Mouse (Mus musculus) liver, adult (tissue): ENCODE measurements around the gene Cdhr1.

Experiments used
- GATA4 ChIP-seq: IDR thresholded peaks from 2 replicates; pipeline ENCODE4 v1.6.1; 2014; ENCODE audit warnings: mild to moderate bottlenecking, low read length; ENCODE audit not compliant: insufficient replicate concordance

The Cdhr1 gene

GRCm38 (mm10) chr14:37097956-37098530, at the start of gene Cdhr1:
Gene Cdhr1 (minus strand): TSS chr14:37098347.
- TF ChIP-seq GATA4, result no peak

- no peak for TF ChIP-seq GATA4
Measured at GRCm38 (mm10) chr14:37139051-37139710, 41.0 kb upstream of the Cdhr1 start.

- TF ChIP-seq GATA4, result no peak
Measured at GRCm38 (mm10) chr14:37136110-37136509, 38.0 kb upstream of the Cdhr1 start.

GRCm38 (mm10) chr14:37135671-37136070, 37.5 kb upstream of the Cdhr1 start:
- no peak for TF ChIP-seq GATA4

GRCm38 (mm10) chr14:37135127-37135593, 37.0 kb upstream of the Cdhr1 start, which contains the start of gene Ghitm:
Gene Ghitm (minus strand): TSS chr14:37135272.
- peak; percentile 24; the same call in 1 of the 2 replicates for TF ChIP-seq GATA4

- TF ChIP-seq GATA4, result no peak
Measured at GRCm38 (mm10) chr14:37134304-37135126, 36.4 kb upstream of the Cdhr1 start.

GRCm38 (mm10) chr14:37127652-37128051, 29.5 kb upstream of the Cdhr1 start:
- no peak for TF ChIP-seq GATA4

- no peak for TF ChIP-seq GATA4
Measured at GRCm38 (mm10) chr14:37119233-37119632, 21.1 kb upstream of the Cdhr1 start.

GRCm38 (mm10) chr14:37113922-37114321, 15.8 kb upstream of the Cdhr1 start, which contains the start of gene 2610528A11Rik:
Gene 2610528A11Rik (minus strand): TSS chr14:37114022.
- TF ChIP-seq GATA4, result no peak

- no peak for TF ChIP-seq GATA4
Measured at GRCm38 (mm10) chr14:37112931-37113330, 14.8 kb upstream of the Cdhr1 start.

GRCm38 (mm10) chr14:37111371-37111770, 13.2 kb upstream of the Cdhr1 start:
- TF ChIP-seq GATA4, result no peak

GRCm38 (mm10) chr14:37110456-37110855, 12.3 kb upstream of the Cdhr1 start:
- no peak for TF ChIP-seq GATA4

GRCm38 (mm10) chr14:37109975-37110374, 11.8 kb upstream of the Cdhr1 start:
- no peak for TF ChIP-seq GATA4

GRCm38 (mm10) chr14:37109460-37109859, 11.3 kb upstream of the Cdhr1 start:
- TF ChIP-seq GATA4, result no peak

- no peak for TF ChIP-seq GATA4
Measured at GRCm38 (mm10) chr14:37105846-37106245, 7.7 kb upstream of the Cdhr1 start.

GRCm38 (mm10) chr14:37104747-37105146, 6.6 kb upstream of the Cdhr1 start:
- TF ChIP-seq GATA4, result no peak

- no peak for TF ChIP-seq GATA4
Measured at GRCm38 (mm10) chr14:37102484-37102883, 4.3 kb upstream of the Cdhr1 start.
